Mouse (Mus musculus) ES-Bruce4 (cell line): ENCODE data around the gene Cdhr2.

Experiments used
- CTCF ChIP-seq: IDR thresholded peaks from one replicate; pipeline ENCODE4 v1.8.1; 2011; ENCODE audit warnings: low read depth, low read length
- EP300 ChIP-seq: IDR thresholded peaks from 2 replicates; pipeline ENCODE4 v1.6.1; 2011; ENCODE audit warnings: low read depth, low read length; ENCODE audit not compliant: insufficient read depth
- POLR2A ChIP-seq: IDR thresholded peaks from one replicate; pipeline ENCODE4 v1.8.1; 2011; ENCODE audit warnings: low read length; ENCODE audit not compliant: insufficient read depth

DNA sequence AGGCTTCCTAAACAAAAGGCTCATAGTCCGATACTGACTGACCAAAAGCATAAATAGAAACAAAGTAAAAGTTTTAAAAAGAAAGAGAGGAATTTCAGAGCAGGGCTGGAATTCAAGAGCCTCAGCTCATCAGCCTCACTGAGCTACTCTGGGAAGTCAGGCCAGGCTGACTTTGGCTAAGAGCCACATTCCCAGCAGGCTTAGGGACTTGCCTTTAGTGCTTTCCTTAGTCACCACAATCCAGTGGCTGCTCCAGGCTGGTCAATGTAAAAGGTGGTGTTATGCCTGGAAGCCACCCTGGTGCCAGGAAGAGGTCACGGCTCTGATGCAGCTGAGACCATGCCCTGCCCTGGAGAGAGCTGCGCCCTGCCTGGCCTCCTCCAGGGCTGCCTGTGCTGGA, 79.3 kb downstream of the Cdhr2 start:
- TF ChIP-seq POLR2A: no peak
- TF ChIP-seq CTCF: no peak
- TF ChIP-seq EP300: no peak
